Mouse (Mus musculus) heart, embryonic 10.5 days (tissue): ENCODE measurements around the gene Apobec1. TPM values are rescaled to one million over a fixed set of nuclear protein-coding genes. Genes with fewer than 3 reads are reported as not detected.
A peak's percentile ranks its signal among the peaks of the same experiment; 100 is the strongest.

Experiments used
- DNase-seq: peaks from one replicate; pipeline ENCODE4 v3.0.0-alpha.2; 2017; ENCODE audit warnings: low spot score
- H3K27ac ChIP-seq: fragments of 300-500 bp; sonication (generic); 2 replicates; pipeline ENCODE4 v1.5.1; 2016; ENCODE audit warnings: mild to moderate bottlenecking
- H3K27me3 ChIP-seq: fragments of 300-500 bp; sonication (generic); 2 replicates; pipeline ENCODE4 v1.6.1; 2016; ENCODE audit warnings: mild to moderate bottlenecking; ENCODE audit not compliant: poor library complexity, insufficient read depth, severe bottlenecking
- H3K36me3 ChIP-seq: fragments of 300-500 bp; sonication (generic); 2 replicates; pipeline ENCODE4 v1.6.1; 2016; ENCODE audit warnings: mild to moderate bottlenecking, moderate library complexity
- H3K4me1 ChIP-seq: fragments of 300-500 bp; sonication (generic); 2 replicates; pipeline ENCODE4 v1.6.1; 2016; ENCODE audit warnings: mild to moderate bottlenecking
- H3K4me3 ChIP-seq: fragments of 300-500 bp; sonication (generic); 2 replicates; pipeline ENCODE4 v1.5.1; 2016; ENCODE audit warnings: mild to moderate bottlenecking, moderate library complexity
- H3K9me3 ChIP-seq: fragments of 300-500 bp; sonication (generic); 2 replicates; pipeline ENCODE4 v1.6.1; 2016; ENCODE audit warnings: mild to moderate bottlenecking, moderate library complexity
- WGBS: fragments of 180-500 bp; shearing (Covaris S2); methylation state at CpG from one replicate; pipeline ENCODE4 v1.1.7; 2016; 5-methylcytosine and 5-hydroxymethylcytosine counted together
- polyA plus RNA-seq: library from polyadenylated mRNA; unstranded; fragments of >200 nt; fragmentation: Nextera tagmentation; extraction: Ambion mirVana; gene quantifications from 2 replicates; pipeline ENCODE4 v1.2.1, GENCODE M21; 2016

Gene Apobec1
- polyA plus RNA-seq, 1 experiment from 2014 or later: 0.43 TPM

- DNase-seq: no peak
- Histone ChIP-seq H3K27ac (no peak overlapping the region), H3K27me3 (no peaks in the 10 kb centered on the region), H3K9me3 (no peaks in the 10 kb centered on the region), H3K36me3 (no peaks in the 10 kb centered on the region), H3K4me3 (no peak overlapping the region), H3K4me1 (no peaks in the 10 kb centered on the region)
- whole genome bisulfite sequencing: 83% methylated on average over 1 of the region's 1 CpGs
Measured at GRCm38 (mm10) chr6:122569762-122570161, 32.5 kb downstream of the Apobec1 start.

GRCm38 (mm10) chr6:122569113-122569512 is 33.1 kb downstream of the Apobec1 start:
- Histone ChIP-seq H3K27ac (no peak overlapping the region), H3K4me1 (no peaks in the 10 kb centered on the region), H3K36me3 (no peaks in the 10 kb centered on the region), H3K9me3 (no peaks in the 10 kb centered on the region), H3K27me3 (no peaks in the 10 kb centered on the region; the same call in 1 of the 2 replicates), H3K4me3 (no peak overlapping the region)
- 50% methylated on average over 5 of the region's 5 CpGs for WGBS
- DNase-seq: no peak

GRCm38 (mm10) chr6:122565070-122565784 is 37.0 kb downstream of the Apobec1 start:
- Histone ChIP-seq H3K9me3 (no peaks in the 10 kb centered on the region), H3K4me3 (no peak overlapping the region), H3K27me3 (peaks cover 24% of the 10 kb centered on the region; the same call in 1 of the 2 replicates), H3K27ac (no peak overlapping the region), H3K36me3 (no peaks in the 10 kb centered on the region), H3K4me1 (no peaks in the 10 kb centered on the region)
- WGBS: 84% methylated on average over 9 of the region's 9 CpGs
- DNase-seq: no peak

GRCm38 (mm10) chr6:122562463-122562862 is 39.8 kb downstream of the Apobec1 start:
- 3% methylated on average over 6 of the region's 6 CpGs for WGBS
- H3K27ac ChIP-seq: no peak overlapping the region
- no peak for DNase-seq
- H3K36me3 ChIP-seq: no peaks in the 10 kb centered on the region
- H3K9me3 ChIP-seq: no peaks in the 10 kb centered on the region
- no peaks in the 10 kb centered on the region for H3K4me1 ChIP-seq
- H3K4me3 ChIP-seq: no peak overlapping the region
- peaks cover 24% of the 10 kb centered on the region; the same call in 1 of the 2 replicates for H3K27me3 ChIP-seq

- no peak overlapping the region for H3K4me3 ChIP-seq
- 72% methylated on average over 20 of the region's 20 CpGs for WGBS
Measured at GRCm38 (mm10) chr6:122561005-122561404, 41.2 kb downstream of the Apobec1 start.

GRCm38 (mm10) chr6:122560427-122560826 is 41.8 kb downstream of the Apobec1 start:
- H3K9me3 ChIP-seq: no peaks in the 10 kb centered on the region
- no peaks in the 10 kb centered on the region for H3K36me3 ChIP-seq
- 21% methylated on average over 17 of the region's 17 CpGs for WGBS
- peaks cover 24% of the 10 kb centered on the region; the same call in 1 of the 2 replicates for H3K27me3 ChIP-seq
- DNase-seq: peak; percentile 87
- peaks cover 4% of the 10 kb centered on the region for H3K4me1 ChIP-seq
- H3K4me3 ChIP-seq: peak overlapping the region; percentile 24; the same call in 1 of the 2 replicates
- no peak overlapping the region for H3K27ac ChIP-seq

More at GRCm38 (mm10) chr6:122561005-122561404, 41.2 kb downstream of the Apobec1 start:
- H3K36me3 ChIP-seq: no peaks in the 10 kb centered on the region
- no peak overlapping the region for H3K27ac ChIP-seq
- no peaks in the 10 kb centered on the region for H3K9me3 ChIP-seq
- H3K27me3 ChIP-seq: peaks cover 24% of the 10 kb centered on the region; the same call in 1 of the 2 replicates
- DNase-seq: no peak
- no peaks in the 10 kb centered on the region for H3K4me1 ChIP-seq

- peaks cover 13% of the 10 kb centered on the region; the same call in 1 of the 2 replicates for H3K27me3 ChIP-seq
- H3K36me3 ChIP-seq: no peaks in the 10 kb centered on the region
- no peak overlapping the region for H3K4me3 ChIP-seq
- WGBS: 25% methylated on average over 15 of the region's 15 CpGs
- no peak overlapping the region for H3K27ac ChIP-seq
- peaks cover 9% of the 10 kb centered on the region for H3K4me1 ChIP-seq
- H3K9me3 ChIP-seq: no peaks in the 10 kb centered on the region
- DNase-seq: no peak
Measured at GRCm38 (mm10) chr6:122556959-122557561, 45.2 kb downstream of the Apobec1 start.

- DNase-seq: no peak
- Histone ChIP-seq H3K27ac (no peak overlapping the region), H3K27me3 (no peaks in the 10 kb centered on the region), H3K4me1 (peaks cover 9% of the 10 kb centered on the region), H3K4me3 (no peak overlapping the region), H3K9me3 (no peaks in the 10 kb centered on the region), H3K36me3 (no peaks in the 10 kb centered on the region)
- 20% methylated on average over 7 of the region's 7 CpGs for WGBS
Measured at GRCm38 (mm10) chr6:122555266-122555665, 47.0 kb downstream of the Apobec1 start.

- Histone ChIP-seq H3K27me3 (no peaks in the 10 kb centered on the region), H3K9me3 (no peaks in the 10 kb centered on the region), H3K4me3 (no peak overlapping the region), H3K4me1 (peaks cover 9% of the 10 kb centered on the region), H3K27ac (no peak overlapping the region), H3K36me3 (no peaks in the 10 kb centered on the region)
- 80% methylated on average over 6 of the region's 6 CpGs for WGBS
- no peak for DNase-seq
Measured at GRCm38 (mm10) chr6:122554102-122554501, 48.1 kb downstream of the Apobec1 start.

GRCm38 (mm10) chr6:122553606-122554005 is 48.6 kb downstream of the Apobec1 start, which contains the start of gene Aicda:
Gene Aicda (plus strand): TSS chr6:122553801.
- no peaks in the 10 kb centered on the region for H3K36me3 ChIP-seq
- H3K4me3 ChIP-seq: no peak within 1 kb of the TSS
- no peaks in the 10 kb centered on the region for H3K9me3 ChIP-seq
- WGBS: 55% methylated on average over 9 of the region's 9 CpGs
- H3K27me3 ChIP-seq: no peaks in the 10 kb centered on the region
- no peak for DNase-seq
- H3K27ac ChIP-seq: no peak within 1 kb of the TSS
- H3K4me1 ChIP-seq: peaks cover 9% of the 10 kb centered on the region

GRCm38 (mm10) chr6:122545948-122546347 is 56.3 kb downstream of the Apobec1 start:
- Histone ChIP-seq H3K27ac (no peak overlapping the region), H3K27me3 (no peaks in the 10 kb centered on the region), H3K9me3 (no peaks in the 10 kb centered on the region), H3K4me1 (no peaks in the 10 kb centered on the region), H3K4me3 (no peak overlapping the region), H3K36me3 (no peaks in the 10 kb centered on the region)
- no peak for DNase-seq
- WGBS: 78% methylated on average over 10 of the region's 10 CpGs

- DNase-seq: no peak
- H3K36me3 ChIP-seq: no peaks in the 10 kb centered on the region
- no peak overlapping the region for H3K4me3 ChIP-seq
- no peaks in the 10 kb centered on the region for H3K27me3 ChIP-seq
- no peak overlapping the region for H3K27ac ChIP-seq
- no peaks in the 10 kb centered on the region for H3K9me3 ChIP-seq
- no peaks in the 10 kb centered on the region for H3K4me1 ChIP-seq
- WGBS: 68% methylated on average over 9 of the region's 9 CpGs
Measured at GRCm38 (mm10) chr6:122545289-122545882, 56.9 kb downstream of the Apobec1 start.

GRCm38 (mm10) chr6:122544672-122545071 is 57.6 kb downstream of the Apobec1 start:
- Histone ChIP-seq H3K4me1 (no peaks in the 10 kb centered on the region), H3K9me3 (no peaks in the 10 kb centered on the region), H3K36me3 (no peaks in the 10 kb centered on the region), H3K4me3 (no peak overlapping the region), H3K27me3 (no peaks in the 10 kb centered on the region), H3K27ac (no peak overlapping the region)
- 89% methylated on average over 1 of the region's 1 CpGs for WGBS
- DNase-seq: no peak
